Mouse (Mus musculus) cerebellum, postnatal 25 days (tissue): Measurements from ENCODE around the gene Faap100.

Source experiments
- DNase-seq, 2 experiments: peaks; one replicate each; pipeline ENCODE4 v3.0.0; 2021; ENCODE audit warnings: mixed read lengths in 2 of 2

The Faap100 gene

DNA sequence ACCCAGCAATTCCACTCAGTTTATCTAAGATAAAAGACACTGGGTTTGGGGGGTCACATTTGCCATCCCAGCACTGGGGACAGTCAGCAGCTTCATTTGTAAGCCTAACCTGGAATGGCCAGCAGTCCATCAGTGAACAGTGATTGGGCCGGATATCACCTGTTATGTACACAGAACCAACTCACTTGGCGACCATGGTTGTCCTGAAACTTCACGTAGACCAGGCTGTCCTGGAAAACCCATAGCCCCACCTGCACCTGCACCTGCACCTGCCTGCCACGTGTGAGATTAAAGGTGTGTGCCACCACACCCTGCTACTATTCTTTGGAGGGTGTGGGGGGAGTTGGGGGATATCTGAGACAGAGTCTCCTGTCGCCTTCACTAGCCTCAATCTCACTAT, 59.3 kb downstream of the Faap100 start:
- DNase-seq = no peak
